Mouse (Mus musculus): ENCODE results near the gene Atxn1. TPM values are rescaled to one million over a fixed set of nuclear protein-coding genes. Genes with fewer than 3 reads are reported as not detected.

The Atxn1 gene
- total and polyA plus RNA-seq, 3 experiments: 0.39 to 1.1 TPM; not detected in 1

DNA sequence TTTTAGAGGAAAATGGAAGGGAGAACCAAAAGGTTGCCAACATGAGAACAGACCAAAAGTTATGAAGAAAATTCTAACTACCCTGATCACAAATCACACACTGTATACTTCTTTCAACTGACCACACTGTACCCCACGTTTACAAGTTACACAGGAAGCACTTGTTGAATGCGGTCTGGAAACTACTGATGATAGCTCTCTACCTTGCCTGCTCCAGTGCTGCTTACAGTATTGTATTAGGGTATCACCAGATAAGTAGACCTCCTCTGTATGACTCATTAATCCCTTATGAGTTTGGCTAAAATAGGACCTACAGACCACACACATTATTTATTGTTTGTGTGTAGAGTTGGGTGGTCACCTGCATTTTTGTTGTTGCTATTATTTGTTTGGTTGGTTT, 113.1 kb downstream of the Atxn1 start:
- H3K27ac ChIP-seq (ENCODE audit: control insufficient read depth, low read depth, low read length): no peak overlapping the region
- no peaks in the 10 kb centered on the region for H3K9me3 ChIP-seq (replicated peaks; ENCODE audit: insufficient read depth, low read length)
- H3K36me3 ChIP-seq (ENCODE audit: control insufficient read depth in 1 of 2, insufficient read depth in 2 of 2, low read length in 2 of 2): peaks cover 0 to 29% of the 10 kb centered on the region in 2 experiments; a peak in 2 of 4 replicates
- peaks cover 9 to 23% of the 10 kb centered on the region in 2 experiments for H3K4me1 ChIP-seq (ENCODE audit: control insufficient read depth in 1 of 2, insufficient read depth in 2 of 2, low read length in 2 of 2)
- no peak overlapping the region for H3K4me3 ChIP-seq (ENCODE audit: control insufficient read depth in 1 of 2, insufficient read depth in 1 of 2, low read depth in 2 of 2, low read length in 2 of 2)
- no peak for DNase-seq (ENCODE audit: low read depth, low spot score)
- no peak for TF ChIP-seq MXI1 (IDR thresholded peaks at IDR 0.05; ENCODE audit: low read depth, low read length)
- TF ChIP-seq BHLHE40 (IDR thresholded peaks at IDR 0.05; ENCODE audit: borderline replicate concordance, low read depth, low read length): no peak
- TF ChIP-seq KAT2A (conservative IDR thresholded peaks at IDR 0.05; ENCODE audit: low read depth, low read length): no peak
- no peak for TF ChIP-seq ZKSCAN1 (IDR thresholded peaks at IDR 0.05; ENCODE audit: low read depth, low read length)
- TF ChIP-seq ZNF384 (IDR thresholded peaks at IDR 0.05; ENCODE audit: low read depth, low read length): no peak
- TF ChIP-seq RCOR1 (IDR thresholded peaks at IDR 0.05; ENCODE audit: low read depth, low read length): no peak
- TF ChIP-seq ZMIZ1 (IDR thresholded peaks at IDR 0.05; ENCODE audit: low read depth, low read length): no peak
- H3K79me2 ChIP-seq (ENCODE audit: control insufficient read depth, insufficient read depth, low read length, poor library complexity): no peaks in the 10 kb centered on the region
- H3K9ac ChIP-seq (ENCODE audit: control insufficient read depth, low read depth, low read length, poor library complexity, severe bottlenecking): no peak overlapping the region
- no peaks in the 10 kb centered on the region for H3K27me3 ChIP-seq (ENCODE audit: control insufficient read depth in 1 of 2, insufficient read depth in 2 of 2, low read length in 2 of 2)

DNA sequence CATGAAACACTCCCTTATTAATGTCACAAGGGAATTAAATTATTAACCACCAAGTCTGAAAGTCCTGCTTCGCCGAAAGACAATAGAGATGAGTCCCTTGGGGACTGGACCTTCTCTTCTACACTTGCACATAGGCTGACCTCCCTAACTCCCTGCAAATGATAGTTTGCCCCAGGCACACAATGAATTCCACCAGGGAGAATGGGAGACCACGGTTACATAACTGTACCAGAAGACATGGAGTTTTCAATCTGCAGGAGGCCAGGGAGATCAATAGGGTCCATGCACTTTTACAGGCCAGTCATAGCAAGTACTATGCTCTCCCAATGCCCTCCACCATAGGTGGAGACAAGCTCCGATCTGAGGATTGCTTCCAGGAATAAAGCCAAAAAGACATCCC, 113.7 kb downstream of the Atxn1 start:
- no peak overlapping the region for H3K4me3 ChIP-seq (ENCODE audit: control insufficient read depth in 1 of 2, insufficient read depth in 1 of 2, low read depth in 2 of 2, low read length in 2 of 2)
- H3K4me1 ChIP-seq (ENCODE audit: control insufficient read depth in 1 of 2, insufficient read depth in 2 of 2, low read length in 2 of 2): peaks cover 9 to 23% of the 10 kb centered on the region in 2 experiments
- DNase-seq (ENCODE audit: low read depth, low spot score): no peak
- H3K9ac ChIP-seq (ENCODE audit: control insufficient read depth, low read depth, low read length, poor library complexity, severe bottlenecking): no peak overlapping the region
- TF ChIP-seq POLR2A (IDR thresholded peaks at IDR 0.05; ENCODE audit: control insufficient read depth in 1 of 2, insufficient read depth in 1 of 2, low read depth in 1 of 2, low read length in 2 of 2, poor library complexity in 1 of 2) (no peak), RCOR1 (IDR thresholded peaks at IDR 0.05; ENCODE audit: low read depth, low read length) (no peak), CHD2 (IDR thresholded peaks at IDR 0.05; ENCODE audit: low read length) (no peak), TCF12 (IDR thresholded peaks at IDR 0.05; ENCODE audit: low read depth, low read length) (no peak), USF1 (IDR thresholded peaks at IDR 0.05; ENCODE audit: low read depth, low read length) (no peak), SIN3A (IDR thresholded peaks at IDR 0.05; ENCODE audit: low read length) (no peak), ZMIZ1 (IDR thresholded peaks at IDR 0.05; ENCODE audit: low read depth, low read length) (no peak), EP300 (IDR thresholded peaks at IDR 0.05; ENCODE audit: low read depth in 1 of 2, low read length in 2 of 2) (no peak), GATA1 (IDR thresholded peaks at IDR 0.05; ENCODE audit: low read depth, low read length) (no peak), E2F4 (IDR thresholded peaks at IDR 0.05; ENCODE audit: borderline replicate concordance, low read depth, low read length) (no peak), MAX (IDR thresholded peaks at IDR 0.05; ENCODE audit: low read length) (no peak), ZC3H11A (IDR thresholded peaks at IDR 0.05; ENCODE audit: low read depth, low read length) (no peak), HCFC1 (IDR thresholded peaks at IDR 0.05; ENCODE audit: low read depth, low read length) (no peak), RAD21 (IDR thresholded peaks at IDR 0.05; ENCODE audit: low read depth, low read length) (no peak), ELF1 (IDR thresholded peaks at IDR 0.05; ENCODE audit: low read depth, low read length) (no peak)
- H3K36me3 ChIP-seq (ENCODE audit: control insufficient read depth in 1 of 2, insufficient read depth in 2 of 2, low read length in 2 of 2): peaks cover 0 to 29% of the 10 kb centered on the region in 2 experiments; a peak in 2 of 4 replicates
- H3K27ac ChIP-seq (ENCODE audit: control insufficient read depth, low read depth, low read length): no peak overlapping the region
- no peaks in the 10 kb centered on the region for H3K79me2 ChIP-seq (ENCODE audit: control insufficient read depth, insufficient read depth, low read length, poor library complexity)
- no peaks in the 10 kb centered on the region for H3K27me3 ChIP-seq (ENCODE audit: control insufficient read depth in 1 of 2, insufficient read depth in 2 of 2, low read length in 2 of 2)
- no peaks in the 10 kb centered on the region for H3K9me3 ChIP-seq (replicated peaks; ENCODE audit: insufficient read depth, low read length)
